Mouse (Mus musculus) neural tube, embryonic 14.5 days (tissue): ENCODE measurements at regions not wholly inside any gene's neighbourhood (a gene's known extent, or its start where the extent isn't known, plus 50 kb on each side); places are given as distances from the start of the nearest gene placed in this dataset.

ENCODE experiments used
- ATAC-seq: fragments of 200-750 bp; cut with Nextera tagmentation; 2 replicates; pipeline ENCODE4 v1.8.0; 2017; ENCODE audit warnings: low read depth, mild to moderate bottlenecking, moderate TSS enrichment, moderate library complexity
- H3K27ac ChIP-seq: fragments of 300-500 bp; sonication (generic); 2 replicates; pipeline ENCODE4 v1.5.1; 2014; ENCODE audit warnings: low read depth, mild to moderate bottlenecking, control low read depth, low read length, moderate library complexity, mixed read lengths
- H3K27me3 ChIP-seq: fragments of 300-500 bp; sonication (generic); 2 replicates; pipeline ENCODE4 v1.6.1; 2014; ENCODE audit warnings: low read length; ENCODE audit not compliant: control insufficient read depth, insufficient read depth
- H3K36me3 ChIP-seq: fragments of 300-500 bp; sonication (generic); 2 replicates; pipeline ENCODE4 v1.6.1; 2014; ENCODE audit warnings: low read length, mixed read lengths; ENCODE audit not compliant: control insufficient read depth, insufficient read depth
- H3K4me1 ChIP-seq: fragments of 300-500 bp; sonication (generic); 2 replicates; pipeline ENCODE4 v1.6.1; 2014; ENCODE audit warnings: low read length; ENCODE audit not compliant: control insufficient read depth, insufficient read depth
- H3K4me2 ChIP-seq: fragments of 300-500 bp; sonication (generic); 2 replicates; pipeline ENCODE4 v1.6.1; 2014; ENCODE audit warnings: mild to moderate bottlenecking, low read depth, low read length, control low read depth
- H3K4me3 ChIP-seq: fragments of 300-500 bp; sonication (generic); 2 replicates; pipeline ENCODE4 v1.5.1; 2014; ENCODE audit warnings: low read depth, low read length, control low read depth, mixed read lengths
- H3K9ac ChIP-seq: fragments of 300-500 bp; sonication (generic); replicated peaks from 2 replicates; pipeline ENCODE4 v1.6.1; 2014; ENCODE audit warnings: low read depth, mild to moderate bottlenecking, control low read depth, low read length, mixed read lengths
- H3K9me3 ChIP-seq: fragments of 300-500 bp; sonication (generic); 2 replicates; pipeline ENCODE4 v1.6.1; 2016; ENCODE audit warnings: low read length; ENCODE audit not compliant: control insufficient read depth
- WGBS: fragments of 180-500 bp; shearing (Covaris S2); extraction: QIAGEN DNeasy Blood & Tissue Kit; methylation state at CpG from one replicate; pipeline ENCODE4 v1.1.7; 2014; 5-methylcytosine and 5-hydroxymethylcytosine counted together

DNA sequence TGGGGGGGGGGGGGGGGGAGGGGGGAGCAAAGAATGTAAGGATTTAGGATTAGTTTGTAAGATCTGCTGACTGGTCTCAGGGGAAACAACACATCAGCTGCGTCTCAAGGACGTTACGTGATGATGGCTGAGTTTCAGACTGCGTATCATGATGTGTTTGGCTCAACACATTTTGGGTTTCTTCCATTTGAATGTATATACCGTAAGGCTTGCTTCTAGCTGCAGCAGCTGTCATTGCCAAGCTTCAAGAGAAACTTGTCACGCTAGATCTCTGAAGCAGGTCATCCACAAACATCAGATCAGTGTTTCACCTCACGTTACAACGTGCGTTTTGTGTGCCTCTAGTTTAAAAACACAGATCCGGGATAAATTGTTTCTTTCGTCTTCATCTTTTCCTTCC is 123.6 kb upstream of the Pum3 start:
- no peak for ATAC-seq
- Histone ChIP-seq H3K4me3 (no peak overlapping the region), H3K9me3 (no peaks in the 10 kb centered on the region), H3K27ac (no peak overlapping the region), H3K4me2 (no peak overlapping the region), H3K36me3 (no peaks in the 10 kb centered on the region), H3K4me1 (no peaks in the 10 kb centered on the region), H3K9ac (no peak overlapping the region), H3K27me3 (no peaks in the 10 kb centered on the region)
- WGBS, result 89% methylated on average over 11 of the region's 11 CpGs

DNA sequence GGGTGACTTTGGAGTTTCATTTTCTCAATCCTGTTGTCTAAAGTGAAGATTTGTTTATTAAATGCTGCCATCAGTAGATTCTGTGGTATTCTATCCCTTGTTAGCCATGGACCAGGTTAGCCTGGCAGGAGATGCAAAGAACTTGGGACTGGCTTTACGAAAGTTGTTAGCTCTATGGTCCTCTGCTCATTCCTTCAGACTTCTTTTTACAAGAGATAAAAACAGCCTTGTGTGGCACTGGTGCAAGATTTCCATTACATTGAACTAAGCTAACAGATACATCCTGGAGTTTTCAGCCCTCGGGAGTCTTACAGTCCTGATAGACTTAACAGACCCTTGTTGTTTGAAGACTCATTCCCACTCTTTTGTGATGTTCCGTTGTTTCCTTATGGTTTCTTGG is 108.1 kb upstream of the Pum3 start:
- H3K4me1 ChIP-seq, result no peaks in the 10 kb centered on the region
- ATAC-seq, result no peak
- no peaks in the 10 kb centered on the region for H3K9me3 ChIP-seq
- 84% methylated on average over 3 of the region's 3 CpGs for WGBS
- no peaks in the 10 kb centered on the region for H3K36me3 ChIP-seq
- H3K27ac ChIP-seq, result no peak overlapping the region
- H3K4me2 ChIP-seq, result no peak overlapping the region
- no peaks in the 10 kb centered on the region for H3K27me3 ChIP-seq
- H3K9ac ChIP-seq, result no peak overlapping the region
- no peak overlapping the region for H3K4me3 ChIP-seq

DNA sequence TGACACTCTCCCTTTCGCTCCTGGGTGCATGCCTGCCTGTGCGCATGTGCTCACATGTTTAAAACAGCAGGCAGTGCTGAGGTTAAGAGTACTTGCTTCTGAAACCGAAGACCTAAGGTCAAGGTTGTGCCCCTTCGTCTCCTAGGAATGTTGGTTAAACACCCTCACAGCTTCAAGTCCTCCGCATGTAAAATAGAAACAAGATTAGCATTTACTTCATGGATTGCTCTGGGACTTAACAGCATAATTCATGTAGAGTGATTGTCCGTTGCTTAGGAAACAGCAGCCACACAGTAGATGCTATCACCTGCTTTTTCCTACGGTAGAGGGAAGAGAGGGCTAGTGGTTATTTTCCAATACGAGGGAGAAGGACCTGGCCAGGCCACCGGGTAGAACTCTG is 107.4 kb upstream of the Pum3 start:
- Histone ChIP-seq H3K27ac (no peak overlapping the region), H3K36me3 (no peaks in the 10 kb centered on the region), H3K4me2 (no peak overlapping the region), H3K9ac (no peak overlapping the region), H3K9me3 (no peaks in the 10 kb centered on the region), H3K4me1 (no peaks in the 10 kb centered on the region), H3K4me3 (no peak overlapping the region), H3K27me3 (no peaks in the 10 kb centered on the region)
- ATAC-seq, result no peak
- WGBS, result 50% methylated on average over 9 of the region's 9 CpGs

DNA sequence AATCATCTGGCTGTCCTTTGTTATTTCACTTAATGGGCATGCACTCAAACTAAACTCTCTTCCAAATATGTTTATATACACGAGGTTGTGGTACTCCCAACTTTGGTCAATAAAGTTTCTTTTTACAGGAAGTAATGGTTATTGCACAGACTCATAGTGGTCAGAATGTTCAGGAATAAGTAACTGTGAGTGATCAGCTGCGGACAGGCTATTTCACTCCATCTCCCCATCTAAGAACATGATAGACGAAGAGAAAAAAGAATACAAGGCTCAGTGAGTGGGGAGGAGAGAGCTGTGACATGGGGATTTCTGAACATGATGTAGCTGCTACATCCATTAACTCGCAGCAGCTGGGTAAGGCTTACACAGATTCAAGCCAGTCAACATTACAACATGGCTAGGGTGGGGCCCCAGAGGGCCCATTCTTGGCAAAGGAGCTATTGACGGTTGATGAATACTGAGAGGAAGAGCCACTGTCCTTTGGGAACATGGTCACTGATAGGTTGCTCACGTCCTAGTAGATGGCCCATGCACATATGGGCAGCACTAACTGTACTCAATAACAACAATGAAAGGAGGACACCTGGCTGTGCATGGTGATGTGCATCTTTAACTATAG is 98.4 kb upstream of the Pum3 start:
- Histone ChIP-seq H3K4me3 (no peak overlapping the region), H3K27ac (no peak overlapping the region), H3K4me2 (no peak overlapping the region), H3K36me3 (no peaks in the 10 kb centered on the region), H3K9ac (no peak overlapping the region), H3K9me3 (no peaks in the 10 kb centered on the region), H3K27me3 (no peaks in the 10 kb centered on the region), H3K4me1 (no peaks in the 10 kb centered on the region)
- 89% methylated on average over 6 of the region's 6 CpGs for whole genome bisulfite sequencing
- no peak for ATAC-seq

DNA sequence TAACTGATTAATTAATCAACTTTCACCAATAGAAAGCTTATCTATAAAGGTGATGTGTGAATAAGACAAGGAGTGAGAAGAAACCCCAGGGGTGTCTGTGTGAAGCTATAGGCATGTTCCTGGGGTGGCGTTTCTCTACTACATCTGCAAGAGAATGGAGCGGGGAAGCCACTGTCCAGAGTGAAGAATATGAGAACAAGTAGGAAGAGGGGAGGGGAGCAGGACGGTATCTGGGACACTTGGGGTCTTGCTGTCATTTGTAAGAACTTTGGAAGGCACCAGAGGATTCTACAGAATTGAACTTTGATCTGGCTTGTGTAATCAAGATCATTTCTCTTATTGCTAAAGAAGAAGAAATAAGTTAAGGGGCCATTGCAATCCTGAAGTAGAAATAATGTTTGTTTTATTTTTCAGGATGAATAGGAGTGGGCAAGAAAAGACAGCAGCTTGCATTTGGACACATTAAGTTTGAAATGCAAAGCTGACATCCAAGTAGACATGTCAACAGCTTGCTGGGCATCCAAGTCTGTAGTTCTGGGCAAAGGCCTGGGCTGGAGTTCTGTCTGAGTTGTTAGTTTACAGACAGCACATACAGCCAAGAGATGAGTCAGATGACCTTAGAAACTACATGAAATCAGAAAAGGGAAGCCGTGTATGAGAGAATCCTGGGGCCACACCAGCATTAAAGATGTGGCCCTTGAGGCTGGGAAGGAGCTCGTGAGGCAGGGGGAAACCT is 89.9 kb upstream of the Pum3 start:
- 86% methylated on average over 5 of the region's 5 CpGs for WGBS
- Histone ChIP-seq H3K27ac (no peak overlapping the region), H3K9ac (no peak overlapping the region), H3K4me2 (no peak overlapping the region), H3K36me3 (no peaks in the 10 kb centered on the region), H3K4me3 (no peak overlapping the region), H3K9me3 (no peaks in the 10 kb centered on the region), H3K4me1 (no peaks in the 10 kb centered on the region), H3K27me3 (no peaks in the 10 kb centered on the region)
- ATAC-seq, result no peak

GRCm38 (mm10) chr19:27514267-27514666 is 84.6 kb upstream of the Pum3 start:
- H3K4me1 ChIP-seq, result no peaks in the 10 kb centered on the region
- ATAC-seq, result no peak
- no peaks in the 10 kb centered on the region for H3K36me3 ChIP-seq
- 86% methylated on average over 3 of the region's 3 CpGs for WGBS
- H3K27me3 ChIP-seq, result no peaks in the 10 kb centered on the region
- no peak overlapping the region for H3K4me2 ChIP-seq
- no peak overlapping the region for H3K27ac ChIP-seq
- no peak overlapping the region for H3K9ac ChIP-seq
- H3K4me3 ChIP-seq, result no peak overlapping the region
- no peaks in the 10 kb centered on the region for H3K9me3 ChIP-seq

DNA sequence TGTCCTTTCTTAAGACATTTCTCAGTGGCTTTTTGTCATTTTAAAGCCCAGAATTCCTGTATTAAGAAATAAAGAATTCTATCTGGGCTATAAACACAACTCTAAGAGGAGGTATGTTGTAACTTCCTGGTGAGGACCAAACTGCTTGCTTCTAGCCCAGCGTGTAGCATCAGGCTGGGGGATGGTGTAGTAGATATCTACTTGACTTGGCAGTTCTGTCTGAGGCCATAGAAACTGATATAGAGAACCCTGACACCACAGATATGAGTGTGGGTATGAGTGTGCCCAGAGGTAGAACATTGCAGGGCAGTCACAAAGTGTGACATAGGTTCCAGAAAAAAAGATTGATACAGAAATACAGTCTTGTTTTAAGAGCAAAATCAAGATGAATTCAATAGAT is 83.9 kb upstream of the Pum3 start:
- 86% methylated on average over 1 of the region's 1 CpGs for WGBS
- no peaks in the 10 kb centered on the region for H3K36me3 ChIP-seq
- no peak overlapping the region for H3K9ac ChIP-seq
- H3K4me1 ChIP-seq, result no peaks in the 10 kb centered on the region
- no peaks in the 10 kb centered on the region for H3K9me3 ChIP-seq
- no peaks in the 10 kb centered on the region for H3K27me3 ChIP-seq
- no peak for ATAC-seq
- H3K4me3 ChIP-seq, result no peak overlapping the region
- H3K27ac ChIP-seq, result no peak overlapping the region
- no peak overlapping the region for H3K4me2 ChIP-seq

DNA sequence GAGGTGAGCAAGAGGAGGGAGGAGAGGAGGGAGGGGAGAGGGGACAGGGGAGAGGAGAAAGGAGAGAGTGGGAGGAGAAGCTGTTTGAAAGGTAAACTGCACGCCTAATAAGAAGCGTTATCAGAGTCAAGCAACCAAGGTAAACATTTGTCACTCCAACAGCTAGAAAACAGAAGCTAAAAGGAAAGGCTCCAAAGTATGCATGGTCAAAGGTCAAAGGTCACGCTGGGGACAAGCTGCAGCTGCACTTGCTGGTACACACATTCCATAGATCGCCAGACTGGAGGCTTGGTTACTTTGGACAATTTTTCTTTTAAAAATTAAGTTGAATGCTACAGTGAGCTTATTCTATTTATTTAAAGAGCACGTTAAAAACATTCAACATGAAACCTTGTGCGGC is 81.7 kb upstream of the Pum3 start:
- ATAC-seq, result no peak
- no peak overlapping the region for H3K9ac ChIP-seq

GRCm38 (mm10) chr19:27509956-27510639 is 80.5 kb upstream of the Pum3 start:
- Histone ChIP-seq H3K9ac (no peak overlapping the region), H3K36me3 (no peaks in the 10 kb centered on the region), H3K27ac (no peak overlapping the region), H3K4me2 (no peak overlapping the region), H3K9me3 (no peaks in the 10 kb centered on the region), H3K27me3 (no peaks in the 10 kb centered on the region), H3K4me1 (no peaks in the 10 kb centered on the region), H3K4me3 (no peak overlapping the region)
- no peak for ATAC-seq
- WGBS, result 26% methylated on average over 6 of the region's 6 CpGs

More for the DNA sequence above, 81.7 kb upstream of the Pum3 start:
- Histone ChIP-seq H3K27ac (no peak overlapping the region), H3K4me1 (no peaks in the 10 kb centered on the region), H3K4me2 (no peak overlapping the region), H3K9me3 (no peaks in the 10 kb centered on the region), H3K36me3 (no peaks in the 10 kb centered on the region), H3K4me3 (no peak overlapping the region), H3K27me3 (no peaks in the 10 kb centered on the region)
- 39% methylated on average over 6 of the region's 6 CpGs for WGBS
